Mouse (Mus musculus): ENCODE results near the gene Rmdn2.

GRCm38 (mm10) chr17:79618984-79619383, 7.3 kb downstream of the Rmdn2 start:
- TF ChIP-seq POLR2A (IDR thresholded peaks at IDR 0.05; ENCODE audit: low read depth, low read length) (no peak), CTCF (conservative IDR thresholded peaks at IDR 0.05; ENCODE audit: insufficient read depth, insufficient read length, low read depth, low read length) (no peak)
